Mouse (Mus musculus) liver, adult 2 months (tissue): ENCODE results near the gene Tekt2.

ENCODE experiments used
- CTCF ChIP-seq: fragments of 200-500 bp; IDR thresholded peaks from 2 replicates; pipeline ENCODE4 v1.5.1; 2011; ENCODE audit warnings: low read depth, low read length, control low read depth
- POLR2A ChIP-seq: fragments of 200-500 bp; IDR thresholded peaks from 2 replicates; pipeline ENCODE4 v1.6.1; 2011; ENCODE audit warnings: low read length, control low read depth; ENCODE audit not compliant: insufficient read depth; ENCODE audit errors: extremely low read depth

DNA sequence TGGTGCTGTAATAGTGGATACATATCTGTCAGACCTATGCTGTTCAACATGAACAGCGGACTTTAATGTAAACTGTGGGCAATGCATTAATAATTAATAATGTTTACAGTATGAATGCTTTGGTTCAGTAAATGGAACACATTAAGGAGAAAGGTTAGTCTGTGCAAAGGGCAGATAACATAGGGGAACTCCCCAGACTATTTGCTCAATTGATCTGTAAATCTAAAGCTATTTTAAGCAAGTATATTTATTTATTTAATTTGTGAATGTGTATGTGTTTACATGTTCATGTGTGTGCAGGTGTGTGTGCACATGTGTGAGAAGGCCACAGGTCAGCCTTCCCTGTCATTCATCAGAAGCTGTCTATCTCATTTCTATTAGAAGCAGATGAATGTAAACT, 34.6 kb upstream of the Tekt2 start:
- no peak for TF ChIP-seq CTCF
- TF ChIP-seq POLR2A, result no peak
